Mouse (Mus musculus): Measurements from ENCODE around the gene Yif1a.

The Yif1a gene

GRCm38 (mm10) chr19:5060365-5061330 is 27.7 kb upstream of the Yif1a start:
- DNase-seq (ENCODE audit: low spot score in 2 of 2): peak in 1 of 2 experiments; percentile 44

- DNase-seq (ENCODE audit: low spot score in 2 of 2): no peak
Measured at GRCm38 (mm10) chr19:5062041-5062440, 26.3 kb upstream of the Yif1a start.

GRCm38 (mm10) chr19:5062446-5062845 is 25.9 kb upstream of the Yif1a start:
- peak in 1 of 2 experiments; percentile 48 for DNase-seq (ENCODE audit: low spot score in 2 of 2)

GRCm38 (mm10) chr19:5065104-5065503 is 23.2 kb upstream of the Yif1a start:
- DNase-seq (ENCODE audit: low spot score in 2 of 2): no peak

GRCm38 (mm10) chr19:5067040-5067799 is 21.1 kb upstream of the Yif1a start:
- DNase-seq (ENCODE audit: low spot score in 2 of 2): no peak

- DNase-seq (ENCODE audit: low spot score in 2 of 2): peak; percentile 79 to 83
Measured at GRCm38 (mm10) chr19:5067867-5068569, 20.3 kb upstream of the Yif1a start, which contains the start of gene Cd248. TSS of gene Cd248 (plus strand) at chr19:5068078.

GRCm38 (mm10) chr19:5068570-5069234 is 19.6 kb upstream of the Yif1a start:
- DNase-seq (ENCODE audit: low spot score in 2 of 2): no peak

GRCm38 (mm10) chr19:5069486-5069885 is 18.9 kb upstream of the Yif1a start:
- DNase-seq (ENCODE audit: low spot score in 2 of 2): no peak

- no peak for DNase-seq (ENCODE audit: low spot score in 2 of 2)
Measured at GRCm38 (mm10) chr19:5069978-5070377, 18.4 kb upstream of the Yif1a start.

- no peak for DNase-seq (ENCODE audit: low spot score in 2 of 2)
Measured at GRCm38 (mm10) chr19:5071077-5071476, 17.3 kb upstream of the Yif1a start.

GRCm38 (mm10) chr19:5071545-5072369 is 16.6 kb upstream of the Yif1a start:
- peak; percentile 80 to 85 for DNase-seq (ENCODE audit: low spot score in 2 of 2)

GRCm38 (mm10) chr19:5072389-5073019 is 15.8 kb upstream of the Yif1a start:
- no peak for DNase-seq (ENCODE audit: low spot score in 2 of 2)

GRCm38 (mm10) chr19:5073028-5073427 is 15.3 kb upstream of the Yif1a start:
- DNase-seq (ENCODE audit: low spot score in 2 of 2): no peak

GRCm38 (mm10) chr19:5073518-5073917 is 14.8 kb upstream of the Yif1a start:
- no peak for DNase-seq (ENCODE audit: low spot score in 2 of 2)

- no peak for DNase-seq (ENCODE audit: low spot score in 2 of 2)
Measured at GRCm38 (mm10) chr19:5079279-5079678, 9.1 kb upstream of the Yif1a start.

- no peak for DNase-seq (ENCODE audit: low spot score in 2 of 2)
Measured at GRCm38 (mm10) chr19:5082005-5082404, 6.3 kb upstream of the Yif1a start.

GRCm38 (mm10) chr19:5082596-5082995 is 5.7 kb upstream of the Yif1a start:
- DNase-seq (ENCODE audit: low spot score in 2 of 2): no peak

GRCm38 (mm10) chr19:5083961-5084833 is 4.1 kb upstream of the Yif1a start:
- DNase-seq (ENCODE audit: low spot score in 2 of 2): no peak

- no peak for DNase-seq (ENCODE audit: low spot score in 2 of 2)
Measured at GRCm38 (mm10) chr19:5084834-5085144, 3.5 kb upstream of the Yif1a start.
